Mouse (Mus musculus): ENCODE results near the gene Actrt2.

DNA sequence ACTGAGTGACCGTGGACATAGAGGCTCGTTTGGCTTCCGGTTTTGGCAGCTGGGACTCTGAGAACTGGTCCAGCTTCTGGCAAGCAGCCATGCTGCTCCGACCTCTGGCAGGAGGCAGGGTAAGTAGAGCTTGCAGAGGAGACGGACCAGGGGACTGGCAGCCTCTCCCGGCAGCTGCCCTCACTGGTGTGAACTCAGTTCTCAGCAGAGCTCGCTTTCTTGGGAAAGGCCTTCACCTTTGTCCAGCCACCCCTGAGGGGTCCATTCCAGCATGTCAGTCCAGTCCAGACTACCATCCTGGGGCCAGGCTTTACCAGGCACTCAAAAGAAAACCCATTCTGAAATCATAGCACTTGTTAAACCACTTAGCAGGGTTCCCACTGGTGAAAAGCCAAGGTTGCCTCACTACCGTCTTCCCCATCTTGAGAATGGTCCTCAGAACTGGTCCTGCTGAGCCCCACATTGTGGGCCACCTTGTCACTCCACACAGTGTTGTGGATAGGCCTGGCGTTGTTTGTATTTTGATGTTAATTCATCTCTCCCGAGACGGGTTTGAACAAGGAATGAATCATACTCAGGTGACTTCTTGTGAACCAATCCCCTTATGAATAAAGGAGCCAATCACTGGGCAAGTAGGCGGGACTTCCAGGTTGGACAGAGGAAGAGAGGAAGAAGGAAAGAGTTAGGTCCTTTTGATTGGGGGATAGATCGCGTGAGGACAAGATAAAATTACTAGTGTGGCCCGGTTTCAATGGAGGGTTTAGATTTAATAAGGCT is 12.3 kb downstream of the Actrt2 start:
- TF ChIP-seq CTCF (conservative IDR thresholded peaks at IDR 0.05; ENCODE audit: insufficient read depth, insufficient read length, low read depth, low read length) (no peak), POLR2A (IDR thresholded peaks at IDR 0.05; ENCODE audit: low read depth, low read length) (no peak)

Measured in kidney, adult 2 months (tissue).